Mouse (Mus musculus) CH12.LX (cell line): ENCODE results near the gene Ndufs6. TPM values are rescaled to one million over a fixed set of nuclear protein-coding genes. Genes with fewer than 3 reads are reported as not detected.

ENCODE experiments used
- DNase-seq: peaks from one replicate; pipeline ENCODE4 v3.0.0-alpha.2; 2013; ENCODE audit errors: extremely low read depth
- H3K27ac ChIP-seq: 2 replicates; pipeline ENCODE4 v1.5.1; 2012; ENCODE audit warnings: low read depth, mild to moderate bottlenecking, control low read depth, moderate library complexity; ENCODE audit not compliant: insufficient read depth
- H3K27me3 ChIP-seq: replicated peaks from 2 replicates; pipeline ENCODE3; 2012; ENCODE audit warnings: inconsistent platforms
- H3K36me3 ChIP-seq, 2 experiments: replicated peaks in 1 of 2; 2 replicates each; pipeline versions ENCODE3 to v1.6.1; 2012; ENCODE audit warnings: inconsistent platforms in 1 of 2, low read length in 1 of 2, mild to moderate bottlenecking in 1 of 2, mixed read lengths in 1 of 2, moderate library complexity in 1 of 2; ENCODE audit not compliant: control insufficient read depth in 1 of 2, insufficient read depth in 1 of 2
- H3K4me1 ChIP-seq, 2 experiments: 2 replicates each; pipeline ENCODE4 v1.6.1; 2012; ENCODE audit warnings: inconsistent platforms in 1 of 2, moderate library complexity in 1 of 2; ENCODE audit not compliant: insufficient read depth in 2 of 2, control insufficient read depth in 1 of 2
- H3K4me2 ChIP-seq: 2 replicates; pipeline ENCODE4 v1.6.1; 2012; ENCODE audit warnings: low read depth, mild to moderate bottlenecking, control low read depth; ENCODE audit not compliant: poor library complexity, insufficient read depth, severe bottlenecking
- H3K4me3 ChIP-seq, 3 experiments: fragments of 150-350 bp in 1 of 3; sonication (generic) in 1 of 3; replicated peaks in 1 of 3; 2 replicates each; pipeline versions ENCODE3 to v1.5.1; 2011 to 2012; ENCODE audit warnings: low read depth in 2 of 3, low read length in 2 of 3, mild to moderate bottlenecking in 2 of 3, moderate library complexity in 2 of 3, control low read depth in 1 of 3, improper control_type of control experiment in 1 of 3, inconsistent platforms in 1 of 3, mixed read lengths in 1 of 3; ENCODE audit not compliant: poor library complexity in 1 of 3
- H3K79me2 ChIP-seq: replicated peaks from 2 replicates; pipeline ENCODE4 v1.6.1; 2012; ENCODE audit warnings: mild to moderate bottlenecking, moderate library complexity; ENCODE audit not compliant: control insufficient read depth, poor library complexity, insufficient read depth, severe bottlenecking; ENCODE audit errors: extremely low read depth
- H3K9ac ChIP-seq: 2 replicates; pipeline ENCODE4 v1.6.1; 2012; ENCODE audit warnings: low read depth, mild to moderate bottlenecking, control low read depth, moderate library complexity; ENCODE audit not compliant: insufficient read depth
- H3K9me3 ChIP-seq: replicated peaks from 2 replicates; pipeline ENCODE3; 2012; ENCODE audit warnings: low read length, inconsistent platforms, mixed read lengths
- CHD1 ChIP-seq: IDR thresholded peaks from 2 replicates; pipeline ENCODE4 v1.6.1; 2012; ENCODE audit warnings: low read depth, low read length, improper control_type of control experiment, inconsistent platforms
- CHD2 ChIP-seq: IDR thresholded peaks from 2 replicates; pipeline ENCODE4 v1.6.1; 2011; ENCODE audit warnings: low read length, improper control_type of control experiment
- CTCF ChIP-seq, 2 experiments: IDR thresholded peaks in 1 of 2; conservative IDR thresholded peaks in 1 of 2; 2 replicates each; pipeline ENCODE4 v1.5.1; 2011 to 2012; ENCODE audit warnings: low read depth in 2 of 2, low read length in 2 of 2, improper control_type of control experiment in 1 of 2, inconsistent platforms in 1 of 2, mild to moderate bottlenecking in 1 of 2, moderate library complexity in 1 of 2
- ELF1 ChIP-seq: IDR thresholded peaks from 2 replicates; pipeline ENCODE4 v1.6.1; 2014; ENCODE audit warnings: low read depth, mild to moderate bottlenecking, inconsistent platforms, low read length, improper control_type of control experiment
- ETS1 ChIP-seq: conservative IDR thresholded peaks from 2 replicates; pipeline ENCODE4 v1.6.1; 2012; ENCODE audit warnings: low read depth, mild to moderate bottlenecking, inconsistent platforms, low read length, improper control_type of control experiment, moderate library complexity
- HCFC1 ChIP-seq: IDR thresholded peaks from 2 replicates; pipeline ENCODE4 v1.6.1; 2012; ENCODE audit warnings: low read depth, mild to moderate bottlenecking, inconsistent platforms, low read length, improper control_type of control experiment
- IRF4 ChIP-seq: IDR thresholded peaks from 2 replicates; pipeline ENCODE4 v1.6.1; 2014; ENCODE audit warnings: low read depth, mild to moderate bottlenecking, inconsistent platforms, low read length, improper control_type of control experiment
- JUND ChIP-seq: conservative IDR thresholded peaks from 2 replicates; pipeline ENCODE4 v1.6.1; 2011; ENCODE audit warnings: low read depth, low read length, improper control_type of control experiment
- MAFK ChIP-seq: IDR thresholded peaks from 2 replicates; pipeline ENCODE4 v1.6.1; 2011; ENCODE audit warnings: low read length, improper control_type of control experiment; ENCODE audit not compliant: insufficient replicate concordance
- MAZ ChIP-seq: IDR thresholded peaks from 2 replicates; pipeline ENCODE4 v1.6.1; 2012; ENCODE audit warnings: low read depth, mild to moderate bottlenecking, inconsistent platforms, low read length, improper control_type of control experiment, moderate library complexity
- MEF2A ChIP-seq: IDR thresholded peaks from 2 replicates; pipeline ENCODE4 v1.6.1; 2014; ENCODE audit warnings: low read depth, mild to moderate bottlenecking, inconsistent platforms, low read length, improper control_type of control experiment, borderline replicate concordance
- MXI1 ChIP-seq: IDR thresholded peaks from 2 replicates; pipeline ENCODE4 v1.6.1; 2011; ENCODE audit warnings: mild to moderate bottlenecking, low read depth, low read length, improper control_type of control experiment
- MYC ChIP-seq: IDR thresholded peaks from 2 replicates; pipeline ENCODE4 v1.6.1; 2011; ENCODE audit warnings: low read depth, mild to moderate bottlenecking, improper control_type of control experiment, low read length
- PAX5 ChIP-seq: IDR thresholded peaks from 2 replicates; pipeline ENCODE4 v1.6.1; 2012; ENCODE audit warnings: low read length, inconsistent platforms, mixed read lengths
- POLR2A ChIP-seq: IDR thresholded peaks from 2 replicates; pipeline ENCODE4 v1.6.1; 2011; ENCODE audit warnings: low read depth, mild to moderate bottlenecking, improper control_type of control experiment, low read length
- RAD21 ChIP-seq: IDR thresholded peaks from 2 replicates; pipeline ENCODE4 v1.6.1; 2011; ENCODE audit warnings: low read depth, mild to moderate bottlenecking, low read length, improper control_type of control experiment, moderate library complexity
- RCOR1 ChIP-seq: conservative IDR thresholded peaks from 2 replicates; pipeline ENCODE4 v1.6.1; 2012; ENCODE audit warnings: low read depth, mild to moderate bottlenecking, inconsistent platforms, low read length, improper control_type of control experiment
- SIN3A ChIP-seq: IDR thresholded peaks from 2 replicates; pipeline ENCODE4 v1.6.1; 2012; ENCODE audit warnings: low read length, improper control_type of control experiment, inconsistent platforms
- SMC3 ChIP-seq: IDR thresholded peaks from 2 replicates; pipeline ENCODE4 v1.6.1; 2011; ENCODE audit warnings: low read depth, low read length, improper control_type of control experiment
- TBP ChIP-seq: conservative IDR thresholded peaks from 2 replicates; pipeline ENCODE4 v1.6.1; 2011; ENCODE audit warnings: low read depth, low read length, improper control_type of control experiment
- TCF12 ChIP-seq: IDR thresholded peaks from 2 replicates; pipeline ENCODE4 v1.6.1; 2014; ENCODE audit warnings: low read depth, mild to moderate bottlenecking, inconsistent platforms, low read length, improper control_type of control experiment
- USF1 ChIP-seq: IDR thresholded peaks from 2 replicates; pipeline ENCODE4 v1.6.1; 2014; ENCODE audit warnings: low read depth, mild to moderate bottlenecking, inconsistent platforms, low read length, improper control_type of control experiment
- ZC3H11A ChIP-seq: IDR thresholded peaks from 2 replicates; pipeline ENCODE4 v1.6.1; 2012; ENCODE audit warnings: low read depth, mild to moderate bottlenecking, inconsistent platforms, low read length, improper control_type of control experiment
- ZMIZ1 ChIP-seq: IDR thresholded peaks from 2 replicates; pipeline ENCODE4 v1.6.1; 2012; ENCODE audit warnings: low read depth, mild to moderate bottlenecking, inconsistent platforms, low read length, improper control_type of control experiment
- ZNF384 ChIP-seq: IDR thresholded peaks from 2 replicates; pipeline ENCODE4 v1.6.1; 2012; ENCODE audit warnings: low read depth, low read length, improper control_type of control experiment, inconsistent platforms
- dilution Hi-C: fragments of 300-500 bp; cut with MboI; formaldehyde crosslinking; loops from 2 replicates; pipeline ENCODE4 v1.14.3; 2020; ENCODE audit warnings: low sequenced_read_pairs; ENCODE audit not compliant: extremely low pct_unique_long_range_greater_than_20kb, extremely low pct_ligation_motif_present
- in situ Hi-C: fragments of 300-500 bp; cut with MboI; formaldehyde crosslinking; loops from 3 replicates; pipeline ENCODE4 v1.14.3; 2019; ENCODE audit warnings: low sequenced_read_pairs, low pct_ligation_motif_present, low pct_unique_long_range_greater_than_20kb, mixed read lengths
- polyA plus RNA-seq: library from polyadenylated mRNA; unstranded; fragments of >175 nt; gene quantifications from 2 replicates; pipeline ENCODE4 v1.2.1, GENCODE M21; 2012; ENCODE audit warnings: low read depth; ENCODE audit not compliant: insufficient read length
- total RNA-seq, 2 experiments: library from RNA; depleted of rRNA; stranded (reverse); fragments of 300-350 nt in 1 of 2; fragments of >200 nt in 1 of 2; gene quantifications; 2 replicates each; pipeline ENCODE4 v1.2.3; 2012 to 2014

Gene Ndufs6
- total and polyA plus RNA-seq, 3 experiments, result 165 to 190 (median 182) TPM

GRCm38 (mm10) chr13:73346131-73346530 lies 17.8 kb upstream of the Ndufs6 start:
- in situ Hi-C loops, result no loop called here
- TF ChIP-seq POLR2A, result no peak
- TF ChIP-seq ELF1, result no peak

GRCm38 (mm10) chr13:73345102-73345890 lies 17.0 kb upstream of the Ndufs6 start:
- Histone ChIP-seq H3K79me2 (no peaks in the 10 kb centered on the region), H3K36me3 (no peaks in the 10 kb centered on the region), H3K27ac (no peak overlapping the region), H3K4me2 (no peak overlapping the region), H3K9ac (no peak overlapping the region), H3K4me3 (no peak overlapping the region), H3K27me3 (peaks cover 2% of the 10 kb centered on the region), H3K9me3 (peaks cover 2% of the 10 kb centered on the region), H3K4me1 (peaks cover 0 to 6% of the 10 kb centered on the region in 2 experiments; a peak in 3 of 4 replicates)
- dilution Hi-C loops (no loop called here), in situ Hi-C loops (no loop called here)
- TF ChIP-seq TCF12 (no peak), MAZ (no peak), CHD1 (no peak), MAFK (no peak), ZMIZ1 (no peak), MXI1 (no peak), JUND (no peak), HCFC1 (no peak), IRF4 (no peak), RAD21 (peak; percentile 43), PAX5 (no peak), RCOR1 (no peak), SIN3A (no peak), ETS1 (no peak), MYC (0 out of 2 replicates have a peak, but pooled peaks have one; percentile 50), ZC3H11A (no peak), SMC3 (peak; percentile 20; the same call in 1 of the 2 replicates), ZNF384 (no peak), USF1 (no peak), CTCF (conservative IDR thresholded peaks at IDR 0.05 in 1 of 2, IDR thresholded peaks at IDR 0.05 in 1 of 2; ENCODE audit: low read depth in 2 of 2, low read length in 2 of 2) (peak; percentile 39 to 60; a peak in 3 of 4 replicates), MEF2A (no peak), CHD2 (no peak), TBP (no peak)
- peak; percentile 32 for DNase-seq

More at GRCm38 (mm10) chr13:73346131-73346530, 17.8 kb upstream of the Ndufs6 start:
- no peak overlapping the region for H3K4me3 ChIP-seq
- DNase-seq, result no peak
- no peak overlapping the region for H3K27ac ChIP-seq
- H3K79me2 ChIP-seq, result no peaks in the 10 kb centered on the region
- H3K9me3 ChIP-seq, result peaks cover 2% of the 10 kb centered on the region
- peaks cover 0 to 6% of the 10 kb centered on the region in 2 experiments; a peak in 3 of 4 replicates for H3K4me1 ChIP-seq
- no peak overlapping the region for H3K4me2 ChIP-seq
- no peaks in the 10 kb centered on the region for H3K36me3 ChIP-seq
- no peak overlapping the region for H3K9ac ChIP-seq
- H3K27me3 ChIP-seq, result peaks cover 2% of the 10 kb centered on the region
- dilution Hi-C loops, result no loop called here
